Mouse (Mus musculus): ENCODE measurements around the gene Hivep3. TPM values are rescaled to one million over a fixed set of nuclear protein-coding genes. Genes with fewer than 3 reads are reported as not detected.

Hivep3 gene
- polyA plus RNA-seq, 1 experiment = 14.8 TPM

GRCm38 (mm10) chr4:119828386-119828785, 94.8 kb downstream of the Hivep3 start:
- no peak for TF ChIP-seq POLR2A (IDR thresholded peaks at IDR 0.05; ENCODE audit: borderline replicate concordance, extremely low read depth, insufficient read depth, insufficient read length, poor library complexity, severe bottlenecking)
- TF ChIP-seq CTCF (IDR thresholded peaks at IDR 0.05; ENCODE audit: borderline replicate concordance, extremely low read depth, insufficient read depth, insufficient read length) = no peak
- no peak for DNase-seq (ENCODE audit: low read depth)

GRCm38 (mm10) chr4:119828996-119829395, 95.4 kb downstream of the Hivep3 start:
- no peak for DNase-seq (ENCODE audit: low read depth)
- TF ChIP-seq POLR2A (IDR thresholded peaks at IDR 0.05; ENCODE audit: borderline replicate concordance, extremely low read depth, insufficient read depth, insufficient read length, poor library complexity, severe bottlenecking) (no peak), CTCF (IDR thresholded peaks at IDR 0.05; ENCODE audit: borderline replicate concordance, extremely low read depth, insufficient read depth, insufficient read length) (no peak)

- DNase-seq (ENCODE audit: low read depth) = no peak
- no peak for TF ChIP-seq CTCF (IDR thresholded peaks at IDR 0.05; ENCODE audit: borderline replicate concordance, extremely low read depth, insufficient read depth, insufficient read length)
- TF ChIP-seq POLR2A (IDR thresholded peaks at IDR 0.05; ENCODE audit: borderline replicate concordance, extremely low read depth, insufficient read depth, insufficient read length, poor library complexity, severe bottlenecking) = no peak
These were observed 99.7 kb downstream of the Hivep3 start for GRCm38 (mm10) chr4:119833333-119833732.

- TF ChIP-seq POLR2A (IDR thresholded peaks at IDR 0.05; ENCODE audit: borderline replicate concordance, extremely low read depth, insufficient read depth, insufficient read length, poor library complexity, severe bottlenecking) (no peak), CTCF (IDR thresholded peaks at IDR 0.05; ENCODE audit: borderline replicate concordance, extremely low read depth, insufficient read depth, insufficient read length) (no peak)
- DNase-seq (ENCODE audit: low read depth) = no peak
These were observed 100.3 kb downstream of the Hivep3 start for GRCm38 (mm10) chr4:119833884-119834283.

GRCm38 (mm10) chr4:119836181-119836580, 102.6 kb downstream of the Hivep3 start:
- DNase-seq (ENCODE audit: low read depth) = no peak
- TF ChIP-seq POLR2A (IDR thresholded peaks at IDR 0.05; ENCODE audit: borderline replicate concordance, extremely low read depth, insufficient read depth, insufficient read length, poor library complexity, severe bottlenecking) (no peak), CTCF (IDR thresholded peaks at IDR 0.05; ENCODE audit: borderline replicate concordance, extremely low read depth, insufficient read depth, insufficient read length) (no peak)

DNA sequence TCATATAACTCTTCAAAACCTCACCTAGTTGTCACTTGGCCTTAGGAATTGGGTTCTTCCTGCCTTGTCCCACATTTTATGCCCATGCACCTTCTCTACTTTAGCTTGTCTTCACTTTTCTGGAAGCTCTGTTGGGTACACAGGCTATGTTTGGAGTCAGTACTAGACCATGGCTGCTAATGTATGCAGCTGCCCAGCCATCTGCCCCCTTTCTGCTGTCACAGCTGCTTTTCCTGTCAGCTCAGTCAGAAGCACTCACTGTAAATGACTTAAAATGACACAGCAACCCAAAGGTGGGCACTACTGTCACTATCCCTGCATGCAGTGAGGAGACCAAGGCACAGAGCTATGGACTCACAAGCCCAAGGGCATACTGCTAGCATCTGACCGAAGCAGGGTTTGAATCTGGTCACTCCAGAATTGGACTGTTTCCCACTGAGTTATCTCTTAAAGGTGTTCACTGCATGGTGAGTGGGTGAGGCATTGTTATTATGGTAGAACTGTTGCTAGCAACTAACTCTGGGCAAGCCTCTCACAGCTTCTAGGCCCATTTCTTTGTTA, 104.0 kb downstream of the Hivep3 start:
- DNase-seq (ENCODE audit: low read depth) = peak; percentile 25
- no peak for TF ChIP-seq POLR2A (IDR thresholded peaks at IDR 0.05; ENCODE audit: borderline replicate concordance, extremely low read depth, insufficient read depth, insufficient read length, poor library complexity, severe bottlenecking)
- no peak for TF ChIP-seq CTCF (IDR thresholded peaks at IDR 0.05; ENCODE audit: borderline replicate concordance, extremely low read depth, insufficient read depth, insufficient read length)

GRCm38 (mm10) chr4:119838308-119838707, 104.7 kb downstream of the Hivep3 start:
- no peak for DNase-seq (ENCODE audit: low read depth)
- no peak for TF ChIP-seq CTCF (IDR thresholded peaks at IDR 0.05; ENCODE audit: borderline replicate concordance, extremely low read depth, insufficient read depth, insufficient read length)

- no peak for DNase-seq (ENCODE audit: low read depth)
- TF ChIP-seq POLR2A (IDR thresholded peaks at IDR 0.05; ENCODE audit: borderline replicate concordance, extremely low read depth, insufficient read depth, insufficient read length, poor library complexity, severe bottlenecking) = no peak
- TF ChIP-seq CTCF (IDR thresholded peaks at IDR 0.05; ENCODE audit: borderline replicate concordance, extremely low read depth, insufficient read depth, insufficient read length) = no peak
These were observed 109.7 kb downstream of the Hivep3 start for GRCm38 (mm10) chr4:119843294-119843693.

- DNase-seq (ENCODE audit: low read depth) = no peak
- TF ChIP-seq POLR2A (IDR thresholded peaks at IDR 0.05; ENCODE audit: borderline replicate concordance, extremely low read depth, insufficient read depth, insufficient read length, poor library complexity, severe bottlenecking) = no peak
- TF ChIP-seq CTCF (IDR thresholded peaks at IDR 0.05; ENCODE audit: borderline replicate concordance, extremely low read depth, insufficient read depth, insufficient read length) = no peak
These were observed 110.7 kb downstream of the Hivep3 start for GRCm38 (mm10) chr4:119844267-119844666.

DNA sequence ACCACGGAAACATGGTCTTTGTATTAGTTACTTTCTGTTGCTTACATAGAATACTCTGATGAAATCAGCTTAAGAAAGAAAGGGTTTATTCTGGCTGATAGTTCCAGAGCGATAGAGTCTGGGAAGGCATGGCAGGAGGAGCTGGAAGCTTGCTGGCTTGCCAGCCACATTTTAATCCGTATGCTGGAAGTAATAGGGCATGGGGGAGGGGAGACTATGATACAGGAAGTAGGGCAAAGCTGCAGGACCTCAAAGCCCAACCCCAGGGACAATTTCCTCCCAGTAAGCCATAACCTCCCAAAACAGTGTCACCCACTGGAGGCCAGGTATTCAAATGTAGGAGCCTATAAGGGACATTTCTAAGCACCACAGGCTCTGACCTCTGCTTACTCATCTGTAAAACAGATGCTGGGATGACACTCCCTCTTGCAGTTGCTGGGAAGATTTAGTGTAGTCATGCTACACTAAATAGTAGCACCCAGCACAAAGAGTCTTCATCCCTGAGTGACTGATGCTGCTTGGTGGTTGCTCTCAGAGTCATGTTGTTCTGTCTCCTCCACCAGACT, 112.1 kb downstream of the Hivep3 start:
- DNase-seq (ENCODE audit: low read depth) = no peak
- TF ChIP-seq POLR2A (IDR thresholded peaks at IDR 0.05; ENCODE audit: borderline replicate concordance, extremely low read depth, insufficient read depth, insufficient read length, poor library complexity, severe bottlenecking) (no peak), CTCF (IDR thresholded peaks at IDR 0.05; ENCODE audit: borderline replicate concordance, extremely low read depth, insufficient read depth, insufficient read length) (no peak)

DNA sequence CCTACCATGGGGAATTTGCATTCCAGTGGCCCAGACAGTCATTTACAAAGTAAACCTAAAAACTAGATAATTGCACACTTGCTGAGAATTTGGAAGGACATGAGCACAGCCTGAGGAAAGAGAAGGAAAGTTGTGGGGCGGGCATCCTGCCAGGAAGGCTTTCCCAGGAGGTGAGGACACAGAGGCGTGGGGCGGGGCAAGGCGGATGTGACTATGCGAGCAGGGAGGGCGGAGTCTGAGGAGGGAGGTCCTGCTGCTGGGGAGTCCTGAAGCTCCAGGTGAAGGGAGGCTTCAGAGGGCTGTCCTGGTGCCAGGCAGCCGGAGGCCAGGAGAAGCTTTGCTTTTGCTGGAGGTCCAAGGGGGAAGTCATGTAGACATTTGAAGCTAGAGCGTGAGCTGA, 118.9 kb downstream of the Hivep3 start:
- TF ChIP-seq POLR2A (IDR thresholded peaks at IDR 0.05; ENCODE audit: borderline replicate concordance, extremely low read depth, insufficient read depth, insufficient read length, poor library complexity, severe bottlenecking) (no peak), CTCF (IDR thresholded peaks at IDR 0.05; ENCODE audit: borderline replicate concordance, extremely low read depth, insufficient read depth, insufficient read length) (no peak)
- no peak for DNase-seq (ENCODE audit: low read depth)
